Mouse (Mus musculus) ovary, postnatal 36 days (tissue): ENCODE data around the gene Synpo2l.

Experiments
- DNase-seq: peaks from one replicate; pipeline ENCODE4 v3.0.0; 2022; ENCODE audit warnings: low spot score, mixed read lengths

Gene Synpo2l

GRCm38 (mm10) chr14:20681742-20682141 is 13.6 kb upstream of the Synpo2l start:
- DNase-seq, result no peak

- DNase-seq, result no peak
These were observed 9.8 kb upstream of the Synpo2l start for GRCm38 (mm10) chr14:20677906-20678305.

- peak; percentile 98 for DNase-seq
These were observed 6.1 kb upstream of the Synpo2l start, which contains the start of gene Sec24c for GRCm38 (mm10) chr14:20674064-20674833. TSS of gene Sec24c (plus strand) at chr14:20674308.

DNA sequence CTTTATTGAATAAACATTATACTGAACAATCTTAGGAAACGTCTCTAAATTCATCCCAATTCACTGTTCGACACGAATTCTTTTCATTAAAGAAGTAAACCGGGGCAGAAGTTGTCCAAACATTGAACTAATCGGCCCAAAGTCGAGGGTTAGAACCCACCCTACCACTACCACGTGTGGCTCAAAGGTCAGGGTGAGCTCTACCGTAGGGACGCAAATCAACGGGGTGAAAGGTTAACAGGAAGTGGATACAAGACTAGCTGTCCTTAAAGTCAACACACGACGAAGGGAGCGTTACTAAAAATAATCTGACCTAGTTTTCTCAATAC is 5.5 kb upstream of the Synpo2l start:
- DNase-seq, result peak; percentile 36

- DNase-seq, result no peak
These were observed 4.8 kb upstream of the Synpo2l start for GRCm38 (mm10) chr14:20672990-20673389.

GRCm38 (mm10) chr14:20667469-20667868 is 685 bp downstream of the Synpo2l start:
- DNase-seq, result no peak

DNA sequence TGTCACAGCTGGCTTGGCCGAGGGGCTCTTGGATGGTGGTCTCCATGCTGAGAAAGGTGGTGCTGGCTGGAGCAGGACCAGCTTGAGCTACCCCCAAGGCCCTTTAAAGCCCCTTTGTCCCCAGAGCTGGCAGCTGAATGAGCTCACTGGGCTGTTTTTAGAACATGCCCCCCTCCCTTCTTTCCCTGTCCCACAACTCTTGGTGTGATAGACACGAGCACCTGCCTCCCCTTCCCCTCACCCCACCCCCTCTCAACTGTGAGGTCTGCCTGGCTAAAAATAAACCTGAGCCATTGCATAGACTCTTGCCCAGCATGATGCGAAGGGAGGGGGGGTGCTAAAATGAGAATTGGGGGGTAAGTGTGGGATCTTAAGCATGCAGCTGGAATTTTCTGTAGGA is 3.7 kb downstream of the Synpo2l start:
- no peak for DNase-seq

DNA sequence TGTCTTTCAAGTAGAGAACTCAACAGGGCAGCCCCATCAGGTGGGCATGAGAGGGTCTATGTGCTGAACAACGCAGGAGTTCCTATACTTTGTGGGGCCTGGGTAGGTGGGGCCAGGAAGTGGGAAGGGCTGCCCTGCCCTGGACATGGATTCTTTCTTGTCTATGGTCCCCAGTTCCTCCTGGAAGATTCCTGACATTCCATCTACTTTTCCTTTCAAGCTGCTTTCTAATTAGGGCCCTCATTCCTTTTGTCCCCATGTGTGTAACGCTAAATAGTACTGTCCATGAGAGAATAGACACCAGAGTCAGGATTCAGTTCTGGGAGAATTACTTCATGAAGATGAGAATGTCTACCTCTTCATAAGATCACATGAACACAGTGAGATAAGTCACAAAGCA is 4.6 kb downstream of the Synpo2l start:
- DNase-seq, result no peak

DNA sequence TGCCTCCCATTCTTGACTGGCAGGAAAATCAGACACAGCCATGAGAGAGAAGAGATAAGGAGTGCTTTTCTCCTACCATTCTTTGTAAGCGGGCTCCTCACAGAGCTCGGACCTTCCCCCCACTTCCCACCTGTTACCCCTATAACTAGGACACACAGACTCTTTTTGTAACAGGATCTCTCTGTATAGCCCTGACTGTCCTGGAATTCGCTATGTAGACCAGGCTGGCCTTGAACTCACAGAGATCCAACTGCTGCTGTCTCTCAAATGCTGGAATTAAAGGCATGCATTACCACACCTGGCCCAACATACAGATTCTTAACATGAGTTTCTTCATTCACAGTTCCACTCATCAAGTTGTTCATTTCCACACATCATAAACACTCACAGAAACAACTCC is 5.4 kb downstream of the Synpo2l start:
- no peak for DNase-seq

DNA sequence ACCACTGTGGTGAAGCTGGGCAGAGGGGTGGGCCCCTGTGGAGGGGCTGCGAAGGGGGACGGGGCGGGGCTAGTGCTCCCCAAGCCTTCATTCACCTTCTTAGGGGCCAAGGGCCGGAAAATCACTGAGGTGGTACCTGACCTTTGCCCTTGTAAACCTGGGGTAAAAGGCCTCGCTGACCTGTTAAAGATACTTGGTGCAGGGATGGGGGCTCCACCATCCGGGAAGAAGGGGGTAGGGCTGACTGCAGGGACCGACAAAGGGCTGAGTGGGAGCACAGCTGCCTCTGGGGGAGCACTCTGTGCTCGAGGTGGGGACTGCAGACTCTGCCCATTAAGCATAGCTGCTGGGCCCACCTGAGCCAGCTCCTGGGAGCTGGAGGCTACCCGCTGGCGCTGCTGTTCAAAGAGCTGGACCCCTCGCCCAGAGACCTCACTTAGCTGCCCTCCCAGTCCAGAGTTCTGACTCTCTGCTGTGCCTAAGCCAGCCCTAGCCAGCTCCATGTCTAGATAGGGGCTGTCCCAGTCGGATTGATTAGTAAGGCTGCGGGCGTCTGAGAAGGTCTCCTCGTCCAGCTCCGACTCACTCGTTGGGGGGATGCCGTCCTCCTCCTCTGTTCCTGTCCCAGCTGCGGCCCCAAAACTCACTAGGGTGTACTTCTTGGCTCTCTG is 6.4 kb downstream of the Synpo2l start:
- DNase-seq, result no peak

DNA sequence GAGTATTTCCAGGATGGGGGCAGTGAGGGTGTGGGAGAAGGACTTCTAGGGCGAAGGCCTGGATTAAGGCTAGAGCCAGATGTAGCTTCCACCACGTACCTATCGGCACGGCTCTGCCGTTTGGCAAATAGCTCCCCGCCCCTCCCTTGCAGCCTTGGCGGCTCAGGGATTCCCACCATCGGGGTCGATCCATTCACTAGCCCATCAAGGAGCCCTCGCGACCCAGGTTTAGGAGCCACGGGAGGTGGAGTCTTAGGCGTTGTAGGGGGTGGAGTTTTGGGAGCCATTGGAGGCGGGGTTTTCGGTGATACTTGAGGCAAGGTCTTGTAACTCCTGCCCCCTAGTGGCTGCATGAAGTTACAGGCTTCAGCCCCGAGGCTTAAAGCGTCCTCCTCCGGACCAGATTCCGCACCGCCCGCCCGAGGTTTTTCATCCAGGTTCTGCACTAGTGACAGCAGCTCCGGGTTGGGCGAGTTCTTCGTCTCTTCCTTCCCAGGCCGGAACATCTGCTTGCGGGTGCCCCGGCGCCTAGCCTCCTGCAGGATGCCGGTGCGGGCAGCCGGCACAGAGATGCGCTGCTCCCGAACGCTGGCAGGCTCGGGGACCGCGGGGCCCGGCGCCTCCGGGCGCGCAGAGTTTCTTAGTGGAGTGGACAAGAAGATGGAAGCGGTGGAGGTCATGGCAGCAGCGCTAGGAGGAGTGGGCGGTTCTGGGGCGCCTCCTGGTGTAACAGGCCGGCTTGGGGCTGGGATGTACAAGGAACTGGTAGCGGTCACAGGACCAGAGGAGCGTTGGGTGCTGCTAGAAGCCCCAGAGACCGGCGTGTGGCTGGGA is 7.1 kb downstream of the Synpo2l start:
- peak; percentile 88 for DNase-seq

DNA sequence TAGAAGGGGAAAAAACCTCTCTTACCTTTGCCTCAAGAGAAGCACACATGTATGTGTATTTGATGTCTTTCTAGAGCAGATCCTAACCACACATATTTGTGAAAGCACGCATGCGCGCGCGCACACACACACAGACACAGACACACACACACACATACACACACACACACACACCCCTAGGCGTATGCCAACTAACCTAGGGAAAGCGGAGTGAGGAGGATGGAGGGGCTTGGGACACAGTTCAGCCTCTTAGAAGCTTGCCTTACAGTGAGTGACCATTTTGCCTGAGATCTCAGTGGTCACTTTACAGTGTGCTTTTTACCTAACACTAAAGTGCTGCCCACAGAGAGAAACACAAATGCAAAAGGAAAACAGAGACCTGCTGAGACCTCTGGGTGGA is 8.5 kb downstream of the Synpo2l start:
- no peak for DNase-seq

- no peak for DNase-seq
These were observed 9.3 kb downstream of the Synpo2l start for GRCm38 (mm10) chr14:20658902-20659301.

DNA sequence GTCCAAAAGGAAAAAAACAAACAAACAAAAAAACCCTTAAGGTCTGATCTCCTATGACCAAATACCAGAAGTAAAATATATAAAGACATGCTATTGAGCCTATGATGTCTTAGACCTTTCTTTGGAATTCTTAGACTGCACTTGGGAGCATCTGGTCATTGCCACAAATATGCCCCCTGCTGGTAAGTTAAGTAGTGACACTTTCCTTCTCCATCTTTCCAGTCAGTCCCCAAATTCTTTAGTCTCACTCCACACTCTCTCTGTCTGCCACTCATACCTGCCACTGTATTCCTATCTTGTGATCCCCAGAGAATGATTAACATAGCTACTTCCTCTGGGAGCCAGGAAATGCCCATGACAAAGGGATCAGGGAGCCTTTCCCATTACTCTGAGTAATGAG is 9.8 kb downstream of the Synpo2l start:
- no peak for DNase-seq

- DNase-seq, result no peak
These were observed 11.8 kb downstream of the Synpo2l start, which contains the start of gene Myoz1 for GRCm38 (mm10) chr14:20656361-20656760. TSS of gene Myoz1 (minus strand) at chr14:20656540.

DNA sequence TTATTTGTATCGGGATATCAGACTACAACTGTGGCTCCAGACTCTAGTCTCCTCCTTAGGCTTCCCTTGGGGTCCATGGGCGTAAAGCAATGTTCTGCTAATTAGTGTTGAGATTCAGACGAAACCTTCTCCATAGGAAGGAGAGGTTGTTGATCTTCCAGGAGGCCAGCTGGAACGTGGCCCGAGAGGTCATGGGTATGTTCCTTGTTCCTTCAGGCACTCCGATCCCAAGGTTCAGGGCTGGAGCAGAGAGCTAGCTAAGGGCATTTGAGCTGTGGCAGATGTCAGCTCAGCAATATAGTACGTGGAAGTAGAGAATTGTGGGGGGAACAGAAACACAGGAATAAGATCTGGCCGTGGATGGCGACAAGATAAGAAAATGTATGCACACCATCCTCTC is 12.4 kb downstream of the Synpo2l start:
- no peak for DNase-seq

DNA sequence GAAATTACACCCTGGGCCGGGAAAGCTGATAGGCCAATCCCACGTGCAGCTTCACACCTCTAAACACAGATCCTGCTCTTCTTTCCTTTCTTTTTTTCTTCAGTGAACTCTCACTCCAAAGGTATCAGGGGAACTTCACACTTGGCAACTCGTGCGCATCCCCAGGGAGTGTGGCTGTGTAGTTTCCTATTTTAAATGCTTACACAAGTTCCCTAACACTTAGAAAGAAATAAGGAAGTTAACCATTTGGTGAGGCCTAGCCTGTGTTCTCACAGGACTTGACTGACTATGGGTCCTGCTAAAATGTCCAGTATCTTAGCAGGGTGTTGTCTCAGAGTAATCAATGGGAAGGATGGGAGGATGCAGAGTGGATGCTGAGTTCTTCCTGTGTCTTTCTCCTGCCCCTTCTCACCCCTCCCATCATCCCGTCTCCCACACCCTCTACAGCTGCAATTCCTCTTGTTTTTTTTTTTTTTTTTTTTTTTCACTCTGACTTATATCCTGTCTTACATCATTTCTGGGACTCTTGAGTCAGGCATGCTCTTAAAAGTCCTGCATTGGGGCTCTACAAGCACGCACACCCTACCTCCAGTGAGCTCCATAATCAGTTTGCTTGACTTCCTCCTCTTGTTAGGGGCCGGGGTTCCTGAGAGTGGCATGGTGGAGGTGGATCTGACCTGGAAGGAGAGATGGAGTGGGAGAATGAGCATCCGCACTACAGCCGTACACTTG is 13.3 kb downstream of the Synpo2l start:
- DNase-seq, result no peak

DNA sequence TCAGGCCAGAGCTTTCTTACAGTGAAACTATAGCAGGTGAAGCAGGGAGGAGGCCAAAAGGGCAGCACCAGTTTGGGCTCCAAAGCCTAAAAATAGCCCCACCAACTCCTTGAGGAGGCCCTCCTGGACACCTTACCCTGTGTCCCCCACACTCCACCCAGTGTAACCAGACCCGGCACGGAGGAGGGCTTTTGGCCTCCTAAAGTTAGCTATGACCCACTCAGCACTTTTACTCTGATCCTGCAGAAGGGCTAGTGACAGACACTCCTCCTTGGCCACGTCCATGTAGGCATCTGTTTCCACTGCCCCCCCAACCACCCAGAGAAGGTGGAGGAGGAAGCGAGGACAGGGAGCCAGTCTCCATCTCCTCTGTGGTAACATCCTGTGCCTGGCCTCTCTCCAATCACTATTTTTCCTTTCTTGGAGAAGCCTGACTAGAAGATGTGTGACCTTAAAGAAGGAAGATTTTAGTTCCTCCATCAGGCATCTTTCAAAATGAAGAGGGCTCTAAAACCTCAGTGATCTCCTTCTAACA is 16.4 kb downstream of the Synpo2l start:
- DNase-seq, result no peak

DNA sequence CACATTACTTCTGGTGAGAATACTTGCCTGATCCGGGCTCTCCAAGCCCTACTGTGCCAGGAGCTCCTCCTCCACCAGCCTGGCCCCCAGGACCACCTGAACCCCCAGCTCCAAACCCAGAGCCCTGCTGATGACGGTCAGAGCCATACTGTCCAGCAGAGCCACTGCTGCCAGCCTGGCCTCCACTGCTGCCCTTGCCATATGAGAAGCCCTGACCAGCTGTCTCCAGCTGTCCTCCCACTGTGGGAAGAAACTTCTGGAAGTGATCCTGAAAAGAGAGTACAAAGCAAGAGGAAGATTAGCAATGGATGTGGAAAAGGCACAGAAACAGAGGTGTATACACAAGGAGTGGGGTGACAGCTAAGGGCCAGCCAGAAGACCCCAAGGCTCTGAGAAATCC is 17.2 kb downstream of the Synpo2l start:
- DNase-seq, result no peak

DNA sequence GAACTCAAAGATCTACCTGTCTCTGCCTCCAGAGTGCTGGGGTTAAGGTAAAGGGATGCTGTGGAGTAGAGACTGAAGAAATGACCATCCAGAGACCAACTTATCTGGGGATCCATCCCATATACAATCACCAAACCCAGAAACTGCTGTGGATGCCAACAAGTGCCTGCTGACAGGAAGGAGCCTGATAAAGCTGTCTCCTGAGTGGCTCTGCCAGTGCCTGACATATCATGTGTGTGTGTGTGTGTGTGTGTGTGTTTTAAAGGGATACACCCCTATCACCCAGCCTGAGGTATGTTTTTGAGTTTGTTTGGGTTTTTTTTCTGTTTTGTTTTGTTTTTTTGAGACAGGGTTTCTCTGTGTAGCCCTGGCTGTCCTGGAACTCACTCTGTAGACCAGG is 21.8 kb downstream of the Synpo2l start:
- no peak for DNase-seq

- no peak for DNase-seq
These were observed 22.6 kb downstream of the Synpo2l start for GRCm38 (mm10) chr14:20645547-20645946.

DNA sequence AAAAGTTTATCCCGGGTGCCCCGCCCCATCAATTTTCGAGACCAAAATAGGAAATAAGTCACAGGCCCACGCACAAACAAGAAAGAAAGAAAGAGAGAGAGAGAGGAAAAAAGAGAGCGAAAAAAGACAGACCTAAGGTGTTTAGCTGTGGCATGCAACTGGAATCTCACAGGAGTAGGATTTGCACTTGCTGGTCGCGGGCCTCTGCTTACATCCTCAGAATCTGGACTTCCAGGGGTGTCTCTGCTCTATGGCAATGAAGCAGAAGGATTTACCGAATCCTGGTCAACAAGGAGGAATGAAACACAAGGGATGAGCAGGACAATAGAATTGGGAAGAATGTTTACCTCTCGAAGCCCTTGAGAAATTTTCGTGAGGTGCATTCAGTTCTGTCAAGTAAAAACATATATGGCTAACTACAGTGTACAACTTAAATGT is 26.7 kb downstream of the Synpo2l start:
- no peak for DNase-seq
